Mouse (Mus musculus) liver, embryonic 14.5 days (tissue): Measurements from ENCODE around the gene Espn.

Experiments
- CTCF ChIP-seq: IDR thresholded peaks from 2 replicates; pipeline ENCODE4 v1.5.1; 2016; ENCODE audit warnings: antibody characterized with exemption, low read depth, control low read depth
- EP300 ChIP-seq: IDR thresholded peaks from 2 replicates; pipeline ENCODE4 v1.6.1; 2016; ENCODE audit warnings: antibody characterized with exemption, low read depth

GRCm38 (mm10) chr4:152186205-152187082 is 34.3 kb upstream of the Espn start:
- TF ChIP-seq CTCF (no peak), EP300 (no peak)
